Mouse (Mus musculus) gonadal fat pad, adult 2 months (tissue): ENCODE data around the gene A030005L19Rik. TPM values are rescaled to one million over a fixed set of nuclear protein-coding genes. Genes with fewer than 3 reads are reported as not detected.
"Not testable (repeated sequence)": the region's sequence is repeated elsewhere in the genome, so short reads cannot be mapped to it uniquely, and the experiment has no call there.

ENCODE experiments used
- DNase-seq: peaks from one replicate; pipeline ENCODE4 v3.0.0-alpha.2; 2012; ENCODE audit warnings: low read depth
- polyA plus RNA-seq: library from polyadenylated mRNA; depleted of rRNA; stranded (reverse); fragments of >200 nt; gene quantifications from 2 replicates; pipeline ENCODE4 v1.2.3, GENCODE M21; 2012; rRNA removed

A030005L19Rik gene
- 0.19 and 0.49 TPM in 2 replicates for polyA plus RNA-seq

DNA sequence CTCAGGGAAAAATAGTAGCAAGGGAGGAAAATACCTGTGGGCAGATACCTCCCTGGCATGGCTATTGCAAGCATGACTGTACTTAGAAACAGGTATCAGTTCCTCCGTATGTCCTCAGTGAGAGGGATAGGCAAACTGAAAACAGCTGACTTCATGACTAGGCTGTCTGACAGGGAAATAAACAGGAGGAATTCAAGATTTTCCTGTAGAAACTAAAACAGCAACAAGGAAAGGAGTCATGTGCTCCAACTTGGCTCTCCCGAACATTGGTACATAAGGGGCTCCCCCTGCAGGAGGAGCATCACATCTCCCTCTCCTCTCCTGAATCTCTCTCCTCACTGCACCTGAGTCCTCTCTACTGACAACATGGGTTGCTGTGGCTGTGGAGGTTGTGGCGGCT is at the start of gene A030005L19Rik:
Gene A030005L19Rik, plus strand, starts transcription at position 301 of the 400 bp plus-strand sequence.
- DNase-seq, result no peak

DNA sequence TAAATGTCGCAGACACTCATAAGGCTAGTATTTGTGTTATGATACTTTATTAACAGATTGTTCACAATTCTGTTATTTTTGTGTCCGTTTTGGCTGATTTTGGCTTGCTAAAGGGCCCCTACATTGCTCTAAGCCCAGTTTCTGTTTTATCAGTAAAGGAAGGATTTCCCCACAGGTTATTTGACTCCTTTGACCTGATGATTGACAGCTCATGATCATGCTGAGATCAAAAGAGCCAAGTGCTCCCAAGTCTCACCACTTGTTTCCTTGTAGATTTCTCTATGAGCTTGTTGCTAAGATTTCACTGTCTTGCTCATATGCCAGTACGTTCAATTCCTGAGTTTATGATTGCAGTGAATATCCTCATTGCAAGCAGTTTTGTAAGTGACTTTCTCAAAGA is 42.9 kb upstream of the A030005L19Rik start:
- no peak for DNase-seq

DNA sequence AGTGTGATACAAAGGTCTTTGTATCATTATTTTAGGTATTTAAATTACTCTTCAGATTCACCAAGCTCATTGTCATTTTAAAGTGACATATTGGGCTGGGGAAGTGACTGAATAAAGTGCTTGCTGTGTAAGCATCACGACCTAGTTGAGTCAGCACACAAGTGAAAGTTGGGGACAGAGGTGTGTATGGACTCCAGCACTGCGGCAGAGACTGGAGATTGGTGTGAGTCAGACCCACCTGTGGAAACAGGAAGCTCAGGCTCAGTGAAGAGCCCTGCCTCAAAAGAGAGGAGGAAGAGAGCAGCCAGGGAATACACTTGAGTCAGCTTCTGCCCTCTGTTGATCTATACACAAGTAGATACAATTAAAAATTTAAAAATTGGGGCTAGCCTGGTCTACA is 34.0 kb upstream of the A030005L19Rik start:
- no peak for DNase-seq

DNA sequence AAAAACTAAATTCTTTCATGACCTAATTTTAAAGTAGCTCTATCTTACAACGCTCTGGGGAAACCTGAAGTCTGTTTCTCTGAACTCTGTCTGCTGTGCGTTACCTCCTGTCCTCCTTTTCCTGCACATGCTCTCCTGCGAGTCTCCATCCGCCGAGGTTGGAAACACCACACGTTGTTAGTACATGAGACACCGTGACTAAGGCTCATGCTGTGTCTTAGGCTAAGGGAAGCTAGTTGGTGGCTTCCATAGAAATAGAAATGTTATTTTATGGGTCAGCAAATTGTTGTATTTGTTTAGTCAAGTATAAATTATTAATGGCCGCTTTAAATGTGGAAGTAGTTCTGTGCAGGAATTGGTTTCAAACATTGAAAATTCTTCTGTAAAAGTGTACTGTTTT is 32.9 kb upstream of the A030005L19Rik start:
- DNase-seq, result no peak

DNA sequence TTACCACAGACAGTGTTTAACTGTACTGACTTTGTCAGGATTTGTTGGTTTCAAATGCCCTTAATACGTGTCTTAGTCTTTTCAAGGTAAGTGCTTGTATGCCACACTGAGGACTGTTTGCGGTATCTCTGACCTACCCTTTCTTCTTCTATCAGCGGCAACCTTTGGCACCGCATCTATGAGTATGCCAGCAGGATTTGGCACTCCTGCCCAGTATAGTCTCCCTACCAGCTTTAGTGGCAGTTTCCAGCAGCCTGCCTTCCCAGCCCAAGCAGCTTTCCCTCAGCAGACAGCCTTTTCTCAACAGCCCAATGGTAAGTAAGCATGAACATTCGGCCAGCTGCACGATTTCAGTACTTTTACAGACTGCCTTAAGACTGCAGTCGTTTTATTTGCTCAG is 19.9 kb upstream of the A030005L19Rik start:
- no peak for DNase-seq

DNA sequence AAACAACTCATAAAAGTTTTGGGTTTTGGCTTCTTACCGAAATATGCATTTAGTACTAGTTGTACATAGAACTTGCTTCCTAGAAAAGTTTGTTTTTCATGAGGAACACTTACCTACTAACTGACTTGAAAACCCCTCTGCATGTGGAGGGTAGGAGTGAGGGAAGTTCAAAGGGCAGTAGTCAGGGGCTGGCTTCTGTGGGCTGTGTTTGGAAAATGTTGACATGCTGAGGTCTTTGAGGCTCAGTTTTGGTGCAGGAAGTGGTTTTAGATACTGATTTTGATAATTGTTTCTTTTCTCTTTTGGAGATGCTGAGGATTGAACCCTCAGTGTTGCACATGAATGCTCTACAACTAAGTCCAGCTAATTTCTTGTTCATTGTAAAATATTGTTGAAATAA is 12.6 kb upstream of the A030005L19Rik start:
- DNase-seq, result no peak

DNA sequence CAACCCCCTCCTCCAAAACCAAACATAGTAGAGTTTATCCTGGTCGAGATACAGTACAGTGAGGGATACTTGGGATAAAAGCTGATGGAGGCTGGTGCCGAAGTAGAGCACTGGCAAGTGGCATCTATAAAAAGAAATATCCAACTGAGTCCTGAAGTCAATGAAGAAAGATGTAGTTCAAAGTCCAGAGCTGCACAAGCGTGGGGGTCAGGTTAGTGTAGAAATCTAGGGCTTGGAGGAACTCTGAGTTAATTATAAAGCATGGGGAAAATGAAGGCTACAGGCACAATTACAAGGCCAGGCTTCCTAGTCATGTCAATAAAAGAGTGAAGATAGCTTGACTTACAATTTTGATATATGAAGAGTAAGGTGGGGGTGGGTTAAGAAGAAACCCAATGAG is 11.9 kb upstream of the A030005L19Rik start:
- no peak for DNase-seq

DNA sequence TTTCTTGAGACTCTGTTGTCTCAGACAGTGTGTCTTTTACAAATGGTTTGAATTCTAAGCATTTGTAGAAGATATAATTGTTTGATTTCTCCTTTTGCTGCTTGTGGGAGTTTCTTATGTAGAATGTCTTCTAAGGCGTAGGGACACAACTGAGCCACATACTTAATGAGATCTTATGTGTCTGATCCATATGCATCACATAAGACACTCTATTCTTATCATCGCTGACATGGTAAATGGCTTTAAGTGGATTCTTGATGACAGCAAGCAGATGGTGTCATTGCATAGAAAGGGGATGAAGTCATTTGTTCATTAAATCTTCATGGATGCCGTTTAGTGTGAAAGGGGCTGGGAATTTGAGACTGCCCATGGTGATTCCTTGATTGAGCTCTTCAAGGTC is 7.2 kb upstream of the A030005L19Rik start:
- no peak for DNase-seq

DNA sequence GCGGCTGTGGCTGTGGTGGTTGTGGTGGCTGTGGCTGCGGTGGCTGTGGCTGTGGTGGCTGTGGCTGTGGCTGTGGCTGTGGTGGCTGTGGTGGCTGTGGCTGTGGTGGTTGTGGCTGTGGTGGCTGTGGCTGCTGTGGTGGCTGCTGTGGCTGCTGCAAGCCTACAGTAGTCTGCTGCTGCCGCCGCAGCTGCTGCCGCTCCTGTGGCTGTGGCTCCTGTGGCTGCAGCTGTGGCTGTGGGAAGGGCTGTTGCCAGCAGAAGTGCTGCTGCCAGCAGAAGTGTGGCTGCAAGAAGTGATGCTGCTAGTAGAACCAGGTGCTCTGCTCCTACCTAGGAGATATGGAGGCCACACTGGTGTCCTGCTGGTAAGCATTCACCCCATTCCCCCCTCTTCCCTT is 309 bp downstream of the A030005L19Rik start:
- not testable (repeated sequence) for DNase-seq

DNA sequence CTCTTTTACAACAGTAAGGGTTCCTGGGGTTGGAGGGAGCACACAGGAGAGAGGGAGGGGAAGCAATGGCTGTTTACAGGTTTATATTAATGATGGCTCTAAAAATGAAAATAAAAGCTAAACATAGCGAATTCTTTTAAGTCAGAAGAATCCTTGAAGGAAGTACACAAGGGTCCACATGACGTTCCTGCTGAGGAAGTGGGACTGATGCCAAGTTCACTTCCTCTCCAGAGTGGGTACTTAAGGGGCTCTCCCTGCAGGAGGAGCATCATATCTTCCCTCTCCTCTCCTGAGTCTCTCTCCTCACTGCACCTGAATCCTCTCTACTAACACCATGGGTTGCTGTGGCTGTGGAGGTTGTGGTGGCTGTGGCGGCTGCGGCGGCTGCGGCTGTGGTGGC is 11.5 kb downstream of the A030005L19Rik start, which contains the start of gene A030014E15Rik:
Gene A030014E15Rik, plus strand, starts transcription at position 268 of the 400 bp plus-strand sequence.
- DNase-seq, result no peak

DNA sequence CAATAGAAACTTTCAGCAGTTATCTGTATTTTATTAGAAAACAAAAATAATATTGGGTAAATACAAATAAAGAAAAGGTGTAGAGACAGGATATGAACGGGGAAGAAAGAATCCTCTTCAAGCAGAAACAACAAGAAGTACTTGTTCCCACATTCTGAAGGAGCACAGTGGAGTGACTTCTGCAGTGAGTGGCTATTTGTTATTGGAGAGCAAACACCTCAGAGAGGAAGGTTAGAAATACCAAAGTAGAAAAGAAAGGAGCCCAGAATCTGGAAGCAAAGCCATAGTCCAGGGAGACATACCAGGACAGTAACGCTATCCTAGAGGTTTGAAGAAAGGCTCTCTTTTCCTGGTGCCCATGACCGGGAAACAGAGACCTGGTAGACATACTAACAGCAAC is 17.4 kb downstream of the A030005L19Rik start:
- DNase-seq, result not testable (repeated sequence)

DNA sequence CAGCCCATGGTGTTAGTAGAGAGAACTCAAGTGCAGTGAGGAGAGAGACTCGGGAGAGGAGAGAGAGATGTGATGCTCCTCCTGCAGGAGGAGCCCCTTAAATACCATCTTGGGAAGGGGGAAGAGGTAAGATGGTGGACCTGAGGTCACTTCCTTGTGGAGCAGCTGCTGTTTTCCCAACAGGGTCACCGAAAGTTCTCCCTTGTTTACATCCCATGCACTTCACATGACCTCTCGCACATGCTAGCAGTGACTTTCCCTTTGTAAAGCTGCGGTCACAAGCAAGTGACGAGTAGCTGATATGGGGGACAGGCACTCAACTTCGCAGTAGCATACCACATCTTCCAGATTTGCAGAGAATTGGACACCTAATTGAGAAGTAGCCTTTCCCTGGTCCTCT is 18.2 kb downstream of the A030005L19Rik start, which contains the start of gene Gm6217:
Gene Gm6217, minus strand, starts transcription at position 74 of the 400 bp plus-strand sequence.
- not testable (repeated sequence) for DNase-seq

DNA sequence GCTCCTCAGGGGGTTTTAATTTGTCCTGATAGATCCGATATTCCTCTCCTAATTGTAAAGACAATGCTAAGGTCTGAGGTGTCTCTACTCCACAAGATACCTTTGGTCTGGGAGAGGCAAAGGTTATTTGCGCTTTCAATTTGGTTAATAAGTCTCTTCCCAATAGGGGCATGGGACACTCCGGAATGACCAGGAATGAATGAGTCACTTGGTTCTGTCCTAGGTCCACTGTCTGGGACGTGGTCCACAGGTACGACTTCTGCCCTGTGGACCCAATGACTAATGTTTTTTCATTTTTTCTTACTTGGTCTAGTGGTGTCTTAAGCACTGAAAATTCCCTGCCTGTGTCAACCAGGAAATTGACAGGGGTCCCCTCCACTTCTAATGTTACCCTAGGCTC is 25.5 kb downstream of the A030005L19Rik start:
- DNase-seq, result no peak

DNA sequence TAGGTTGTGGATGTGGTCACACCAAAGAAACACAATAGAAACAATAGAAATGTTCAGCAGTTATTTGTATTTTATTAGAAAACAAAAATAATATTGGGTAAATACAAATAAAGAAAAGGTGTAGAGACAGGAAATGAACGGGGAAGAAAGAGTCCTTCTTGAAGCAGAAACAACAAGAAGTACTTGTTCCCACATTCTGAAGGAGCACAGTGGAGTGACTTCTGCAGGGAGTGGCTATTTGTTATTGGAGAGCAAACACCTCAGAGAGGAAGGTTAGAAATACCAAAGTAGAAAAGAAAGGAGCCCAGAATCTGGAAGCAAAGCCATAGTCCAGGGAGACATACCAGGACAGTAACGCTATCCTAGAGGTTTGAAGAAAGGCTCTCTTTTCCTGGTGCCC is 29.4 kb downstream of the A030005L19Rik start:
- not testable (repeated sequence) for DNase-seq

DNA sequence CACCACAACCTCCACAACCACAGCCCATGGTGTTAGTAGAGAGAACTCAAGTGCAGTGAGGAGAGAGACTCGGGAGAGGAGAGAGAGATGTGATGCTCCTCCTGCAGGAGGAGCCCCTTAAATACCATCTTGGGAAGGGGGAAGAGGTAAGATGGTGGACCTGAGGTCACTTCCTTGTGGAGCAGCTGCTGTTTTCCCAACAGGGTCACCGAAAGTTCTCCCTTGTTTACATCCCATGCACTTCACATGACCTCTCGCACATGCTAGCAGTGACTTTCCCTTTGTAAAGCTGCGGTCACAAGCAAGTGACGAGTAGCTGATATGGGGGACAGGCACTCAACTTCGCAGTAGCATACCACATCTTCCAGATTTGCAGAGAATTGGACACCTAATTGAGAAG is 30.2 kb downstream of the A030005L19Rik start, which contains the start of gene A030003K21Rik:
Gene A030003K21Rik, minus strand, starts transcription at position 94 of the 400 bp plus-strand sequence.
- DNase-seq, result not testable (repeated sequence)

DNA sequence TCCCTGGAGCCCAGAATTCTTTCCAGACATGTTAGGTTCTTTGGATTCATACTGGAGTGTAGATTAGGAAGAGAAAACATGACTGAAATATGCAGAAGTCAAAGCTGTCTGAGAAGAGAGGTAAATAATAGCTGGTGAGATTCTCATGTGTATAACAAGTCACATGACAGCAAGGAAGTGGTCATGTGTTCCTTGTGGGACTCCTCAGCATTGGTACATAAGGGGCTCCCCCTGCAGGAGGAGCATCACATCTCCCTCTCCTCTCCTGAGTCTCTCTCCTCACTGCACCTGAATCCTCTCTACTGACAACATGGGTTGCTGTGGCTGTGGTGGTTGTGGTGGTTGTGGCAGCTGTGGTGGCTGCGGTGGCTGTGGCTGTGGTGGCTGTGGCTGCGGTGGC is 32.9 kb downstream of the A030005L19Rik start:
- DNase-seq, result not testable (repeated sequence)

DNA sequence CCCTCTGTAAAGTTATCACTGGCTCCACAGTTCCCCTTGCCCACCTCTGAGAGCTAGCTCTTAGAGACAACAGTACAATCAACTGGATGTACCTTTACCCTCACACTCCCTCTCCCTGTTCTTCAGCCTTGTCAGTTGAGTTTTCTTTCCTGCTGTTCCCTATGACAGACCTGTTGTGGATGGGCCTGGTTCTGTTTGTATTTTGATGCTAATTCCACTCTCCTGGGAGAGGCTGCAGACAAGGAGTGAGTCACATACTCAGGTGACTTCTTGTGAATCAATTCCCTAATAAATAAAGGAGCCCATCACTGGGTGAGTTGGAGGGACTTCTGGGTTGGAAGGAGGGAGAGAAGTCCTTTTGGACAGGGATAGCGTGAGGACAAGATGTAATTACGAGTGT is 35.5 kb downstream of the A030005L19Rik start:
- no peak for DNase-seq

DNA sequence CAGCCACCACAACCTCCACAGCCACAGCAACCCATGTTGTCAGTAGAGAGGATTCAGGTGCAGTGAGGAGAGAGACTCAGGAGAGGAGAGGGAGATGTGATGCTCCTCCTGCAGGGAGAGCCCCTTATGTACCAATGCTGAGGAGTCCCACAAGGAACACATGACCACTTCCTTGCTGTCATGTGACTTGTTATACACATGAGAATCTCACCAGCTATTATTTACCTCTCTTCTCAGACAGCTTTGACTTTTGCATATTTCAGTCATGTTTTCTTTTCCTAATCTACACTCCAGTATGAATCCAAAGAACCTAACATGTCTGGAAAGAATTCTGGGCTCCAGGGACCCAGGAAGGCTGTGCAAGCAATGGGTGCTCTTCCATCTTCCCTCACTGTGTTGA is 42.8 kb downstream of the A030005L19Rik start, which contains the start of gene Gm7544:
Gene Gm7544, minus strand, starts transcription at position 101 of the 400 bp plus-strand sequence.
- DNase-seq, result not testable (repeated sequence)

DNA sequence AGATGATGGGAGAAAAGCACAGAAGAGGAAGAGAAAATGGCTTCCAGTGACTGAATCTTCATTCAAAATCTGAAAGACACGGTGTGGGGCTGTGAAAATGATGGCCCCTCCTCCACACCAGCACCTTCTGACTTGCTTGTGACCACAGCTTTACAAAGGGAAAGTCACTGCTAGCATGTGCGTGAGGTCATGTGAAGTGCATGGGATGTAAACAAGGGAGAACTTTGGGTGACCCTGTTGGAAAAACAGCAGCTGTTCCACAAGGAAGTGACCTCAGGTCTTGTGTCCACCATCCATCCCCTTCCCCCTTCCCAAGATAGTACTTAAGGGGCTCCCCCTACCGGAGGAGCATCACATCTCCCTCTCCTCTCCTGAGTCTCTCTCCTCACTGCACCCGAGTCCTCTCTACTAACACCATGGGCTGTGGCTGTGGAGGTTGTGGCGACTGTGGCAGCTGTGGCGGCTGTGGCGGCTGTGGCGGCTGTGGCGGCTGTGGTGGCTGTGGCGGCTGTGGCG is 46.8 kb downstream of the A030005L19Rik start, which contains the start of gene Gm47955:
Gene Gm47955, plus strand, starts transcription at position 417 of the 516 bp plus-strand sequence.
- DNase-seq, result no peak
